Mouse (Mus musculus) embryonic facial prominence, embryonic 10.5 days (tissue): ENCODE data around the gene Aldh1a2. TPM values are rescaled to one million over a fixed set of nuclear protein-coding genes. Genes with fewer than 3 reads are reported as not detected.

ENCODE experiments used
- DNase-seq: peaks from one replicate; pipeline ENCODE4 v3.0.0-alpha.2; 2017; ENCODE audit warnings: low spot score
- H3K27ac ChIP-seq: fragments of 300-500 bp; sonication (generic); replicated peaks from 2 replicates; pipeline ENCODE4 v1.5.1; 2016; ENCODE audit warnings: mild to moderate bottlenecking
- H3K27me3 ChIP-seq: fragments of 300-500 bp; sonication (generic); replicated peaks from 2 replicates; pipeline ENCODE4 v1.6.1; 2016; ENCODE audit warnings: low read depth, mild to moderate bottlenecking; ENCODE audit not compliant: poor library complexity, severe bottlenecking
- H3K36me3 ChIP-seq: fragments of 300-500 bp; sonication (generic); replicated peaks from 2 replicates; pipeline ENCODE4 v1.6.1; 2016; ENCODE audit warnings: mild to moderate bottlenecking, moderate library complexity
- H3K4me1 ChIP-seq: fragments of 300-500 bp; sonication (generic); 2 replicates; pipeline ENCODE4 v1.6.1; 2016
- H3K4me3 ChIP-seq: fragments of 300-500 bp; sonication (generic); 2 replicates; pipeline ENCODE4 v1.5.1; 2016; ENCODE audit warnings: mild to moderate bottlenecking, moderate library complexity
- H3K9me3 ChIP-seq: fragments of 300-500 bp; sonication (generic); 2 replicates; pipeline ENCODE4 v1.6.1; 2016; ENCODE audit warnings: mild to moderate bottlenecking
- WGBS: fragments of 180-500 bp; shearing (Covaris S2); methylation state at CpG from one replicate; pipeline ENCODE4 v1.1.7; 2016; 5-methylcytosine and 5-hydroxymethylcytosine counted together
- polyA plus RNA-seq: library from polyadenylated mRNA; unstranded; fragments of >200 nt; fragmentation: Nextera tagmentation; extraction: Ambion mirVana; gene quantifications from 2 replicates; pipeline ENCODE4 v1.2.1, GENCODE M21; 2016

Aldh1a2 gene
- polyA plus RNA-seq, 1 experiment from 2014 or later, result 7.6 TPM

DNA sequence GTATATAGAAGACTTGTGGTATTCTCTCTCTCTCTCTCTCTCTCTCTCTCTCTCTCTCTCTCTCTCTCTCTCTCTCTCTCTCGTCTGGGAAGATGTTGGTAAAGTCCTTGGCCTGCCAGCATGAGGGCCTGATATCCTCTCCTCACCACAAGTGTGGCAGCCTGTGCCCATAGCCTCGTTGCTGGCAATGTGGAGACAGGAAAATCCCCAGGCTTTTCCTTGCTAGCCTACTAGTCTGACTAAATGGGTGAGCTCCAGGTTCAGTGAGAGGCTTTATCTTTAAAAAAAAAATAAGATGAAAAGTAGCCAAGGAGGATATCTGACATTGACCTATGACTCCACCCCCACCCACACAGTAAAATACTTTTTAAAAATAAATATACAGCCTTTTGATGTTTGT, 4.8 kb downstream of the Aldh1a2 start:
- DNase-seq, result no peak
- 39% methylated on average over 2 of the region's 2 CpGs for WGBS
- Histone ChIP-seq H3K9me3 (no peaks in the 10 kb centered on the region), H3K4me1 (peaks cover 12% of the 10 kb centered on the region), H3K36me3 (no peaks in the 10 kb centered on the region), H3K27me3 (peaks cover 55% of the 10 kb centered on the region), H3K27ac (no peak overlapping the region), H3K4me3 (no peak overlapping the region)

- H3K36me3 ChIP-seq, result no peaks in the 10 kb centered on the region
- WGBS, result 45% methylated on average over 10 of the region's 10 CpGs
- no peaks in the 10 kb centered on the region for H3K4me1 ChIP-seq
- no peak for DNase-seq
- no peak overlapping the region for H3K4me3 ChIP-seq
- no peak overlapping the region for H3K27ac ChIP-seq
- H3K9me3 ChIP-seq, result no peaks in the 10 kb centered on the region
- H3K27me3 ChIP-seq, result peaks cover 40% of the 10 kb centered on the region
Measured at GRCm38 (mm10) chr9:71227226-71227970, 11.8 kb downstream of the Aldh1a2 start.

- H3K4me1 ChIP-seq, result no peaks in the 10 kb centered on the region
- no peaks in the 10 kb centered on the region for H3K36me3 ChIP-seq
- no peaks in the 10 kb centered on the region for H3K9me3 ChIP-seq
- 36% methylated on average over 6 of the region's 6 CpGs for WGBS
- H3K4me3 ChIP-seq, result no peak overlapping the region
- H3K27me3 ChIP-seq, result peaks cover 37% of the 10 kb centered on the region
- DNase-seq, result no peak
- H3K27ac ChIP-seq, result no peak overlapping the region
Measured at GRCm38 (mm10) chr9:71230011-71230410, 14.4 kb downstream of the Aldh1a2 start.

- no peaks in the 10 kb centered on the region for H3K4me1 ChIP-seq
- H3K36me3 ChIP-seq, result no peaks in the 10 kb centered on the region
- H3K4me3 ChIP-seq, result no peak overlapping the region
- 94% methylated on average over 1 of the region's 1 CpGs for WGBS
- H3K27me3 ChIP-seq, result peaks cover 7% of the 10 kb centered on the region; the same call in 1 of the 2 replicates
- no peaks in the 10 kb centered on the region for H3K9me3 ChIP-seq
- H3K27ac ChIP-seq, result no peak overlapping the region
- DNase-seq, result no peak
Measured at GRCm38 (mm10) chr9:71236540-71236939, 21.0 kb downstream of the Aldh1a2 start.

GRCm38 (mm10) chr9:71239926-71240325, 24.3 kb downstream of the Aldh1a2 start:
- WGBS, result 84% methylated on average over 2 of the region's 2 CpGs
- DNase-seq, result no peak
- Histone ChIP-seq H3K9me3 (no peaks in the 10 kb centered on the region), H3K27ac (no peak overlapping the region), H3K4me3 (no peak overlapping the region), H3K4me1 (no peaks in the 10 kb centered on the region), H3K27me3 (no peaks in the 10 kb centered on the region), H3K36me3 (no peaks in the 10 kb centered on the region)

- H3K27me3 ChIP-seq, result no peaks in the 10 kb centered on the region
- H3K27ac ChIP-seq, result no peak overlapping the region
- no peaks in the 10 kb centered on the region for H3K36me3 ChIP-seq
- no peaks in the 10 kb centered on the region for H3K9me3 ChIP-seq
- no peaks in the 10 kb centered on the region for H3K4me1 ChIP-seq
- no peak for DNase-seq
- 87% methylated on average over 10 of the region's 10 CpGs for WGBS
- H3K4me3 ChIP-seq, result no peak overlapping the region
Measured at GRCm38 (mm10) chr9:71241515-71242411, 26.2 kb downstream of the Aldh1a2 start.

DNA sequence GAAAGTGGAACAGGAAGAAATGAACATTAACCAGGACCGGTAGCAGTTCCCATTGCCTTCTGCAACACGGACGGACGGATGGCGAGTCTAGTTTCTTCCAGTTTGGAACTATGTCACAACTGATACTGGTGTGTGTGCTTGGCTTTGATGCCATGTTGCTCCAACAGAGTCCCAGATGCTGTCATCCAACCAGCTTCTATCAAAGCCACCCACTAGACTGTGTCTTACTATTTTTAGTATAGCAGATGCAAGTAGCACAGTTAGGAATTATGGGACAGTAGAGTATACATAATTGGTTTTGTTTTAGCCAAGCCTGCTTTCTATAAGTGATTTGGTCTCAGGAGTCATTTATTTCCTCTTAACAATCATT, 26.8 kb downstream of the Aldh1a2 start:
- no peak overlapping the region for H3K4me3 ChIP-seq
- H3K27ac ChIP-seq, result no peak overlapping the region
- DNase-seq, result no peak
- WGBS, result 94% methylated on average over 5 of the region's 5 CpGs
- H3K27me3 ChIP-seq, result no peaks in the 10 kb centered on the region
- no peaks in the 10 kb centered on the region for H3K36me3 ChIP-seq
- H3K4me1 ChIP-seq, result no peaks in the 10 kb centered on the region
- no peaks in the 10 kb centered on the region for H3K9me3 ChIP-seq

GRCm38 (mm10) chr9:71254380-71254779, 38.8 kb downstream of the Aldh1a2 start:
- 87% methylated on average over 2 of the region's 2 CpGs for WGBS
- Histone ChIP-seq H3K9me3 (no peaks in the 10 kb centered on the region), H3K4me1 (no peaks in the 10 kb centered on the region), H3K36me3 (no peaks in the 10 kb centered on the region), H3K27me3 (no peaks in the 10 kb centered on the region), H3K4me3 (no peak overlapping the region), H3K27ac (no peak overlapping the region)
- DNase-seq, result no peak

DNA sequence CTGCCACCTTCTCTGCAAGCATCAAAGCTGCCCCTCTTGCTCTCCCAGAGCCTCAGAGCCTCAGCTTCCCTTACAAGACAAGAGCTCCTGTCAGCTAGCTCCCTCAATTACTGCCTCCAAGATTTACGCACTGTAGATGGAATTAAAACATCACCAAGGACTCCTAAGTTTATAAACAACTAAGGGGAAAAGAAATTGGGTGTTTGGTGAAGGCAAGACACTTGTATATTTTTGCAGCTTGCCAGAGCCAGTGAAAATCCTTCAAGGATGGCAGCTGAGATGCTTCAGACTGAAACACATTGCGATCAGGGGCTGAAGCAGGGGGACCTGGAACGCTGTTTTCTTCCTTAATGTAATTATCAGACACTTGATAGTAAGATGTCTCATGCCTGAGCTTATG, 47.1 kb downstream of the Aldh1a2 start:
- DNase-seq, result no peak
- Histone ChIP-seq H3K9me3 (no peaks in the 10 kb centered on the region), H3K27ac (no peak overlapping the region), H3K36me3 (no peaks in the 10 kb centered on the region), H3K4me3 (no peak overlapping the region), H3K4me1 (peaks cover 4% of the 10 kb centered on the region; the same call in 1 of the 2 replicates), H3K27me3 (no peaks in the 10 kb centered on the region; the same call in 1 of the 2 replicates)
- WGBS, result 70% methylated on average over 3 of the region's 3 CpGs

DNA sequence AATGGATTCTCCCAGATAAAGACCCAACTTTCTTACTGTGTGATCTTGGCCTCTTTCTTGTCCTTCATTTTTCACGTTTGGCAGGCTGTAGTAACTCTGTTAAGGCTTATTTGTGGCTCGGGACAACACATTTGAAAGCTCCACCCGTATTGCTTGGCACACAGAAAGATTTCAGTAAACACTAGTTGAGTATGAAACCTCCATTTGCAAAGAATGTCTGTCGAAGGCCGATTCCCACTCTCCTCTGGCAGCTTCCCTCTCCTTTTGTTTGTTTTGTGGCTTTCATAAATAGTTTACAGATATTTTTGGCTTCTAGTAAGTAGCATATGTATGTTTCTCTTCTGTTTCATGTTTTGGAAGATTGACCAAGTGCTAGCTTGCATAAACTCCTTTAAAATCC, 54.1 kb downstream of the Aldh1a2 start:
- Histone ChIP-seq H3K4me1 (no peaks in the 10 kb centered on the region), H3K27ac (no peak overlapping the region), H3K9me3 (0 out of 2 replicates have a peak, but pooled peaks cover 3% of the 10 kb centered on the region), H3K36me3 (no peaks in the 10 kb centered on the region), H3K4me3 (no peak overlapping the region), H3K27me3 (no peaks in the 10 kb centered on the region)
- no peak for DNase-seq
- 85% methylated on average over 5 of the region's 5 CpGs for WGBS

DNA sequence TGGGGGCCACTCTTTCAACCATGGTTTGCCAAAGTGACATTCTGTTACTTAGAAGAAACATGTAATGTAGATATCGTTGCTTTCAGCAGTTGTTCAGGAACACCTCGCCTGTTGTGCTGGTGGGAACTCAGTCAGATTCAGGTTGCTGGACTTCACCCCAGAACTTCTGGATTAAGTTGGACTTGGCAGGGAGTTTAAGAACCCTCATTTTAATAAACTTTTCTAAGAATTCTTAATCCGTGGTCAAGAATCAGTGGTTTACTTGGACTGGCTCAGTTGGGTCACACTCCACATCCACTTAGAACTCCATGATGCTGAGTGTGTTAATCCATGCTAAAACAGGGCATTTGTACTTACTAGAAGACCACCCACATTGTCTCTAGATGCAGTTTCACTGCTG, 54.6 kb downstream of the Aldh1a2 start:
- H3K4me1 ChIP-seq, result no peaks in the 10 kb centered on the region
- no peak overlapping the region for H3K4me3 ChIP-seq
- H3K27ac ChIP-seq, result no peak overlapping the region
- 91% methylated on average over 3 of the region's 3 CpGs for WGBS
- H3K36me3 ChIP-seq, result no peaks in the 10 kb centered on the region
- H3K27me3 ChIP-seq, result no peaks in the 10 kb centered on the region
- DNase-seq, result no peak
- H3K9me3 ChIP-seq, result 0 out of 2 replicates have a peak, but pooled peaks cover 3% of the 10 kb centered on the region

- Histone ChIP-seq H3K4me3 (no peak overlapping the region), H3K36me3 (no peaks in the 10 kb centered on the region), H3K27ac (peak overlapping the region; percentile 44; the same call in 1 of the 2 replicates), H3K9me3 (0 out of 2 replicates have a peak, but pooled peaks cover 3% of the 10 kb centered on the region), H3K27me3 (no peaks in the 10 kb centered on the region), H3K4me1 (peaks cover 4% of the 10 kb centered on the region; the same call in 1 of the 2 replicates)
- DNase-seq, result peak; percentile 17
- 61% methylated on average over 14 of the region's 14 CpGs for WGBS
Measured at GRCm38 (mm10) chr9:71276149-71276721, 60.6 kb downstream of the Aldh1a2 start.
